Mouse (Mus musculus) olfactory bulb, adult 2 months (tissue): ENCODE data around the gene Cd300a. TPM values are rescaled to one million over a fixed set of nuclear protein-coding genes. Genes with fewer than 3 reads are reported as not detected.

Experiments used
- H3K27ac ChIP-seq: fragments of 200-500 bp; 2 replicates; pipeline ENCODE4 v1.5.1; 2012; ENCODE audit warnings: low read depth, low read length; ENCODE audit not compliant: insufficient read depth
- H3K4me1 ChIP-seq: fragments of 200-500 bp; 2 replicates; pipeline ENCODE4 v1.6.1; 2012; ENCODE audit warnings: low read length; ENCODE audit not compliant: control insufficient read depth, insufficient read depth
- H3K4me3 ChIP-seq: fragments of 200-500 bp; 2 replicates; pipeline ENCODE4 v1.5.1; 2012; ENCODE audit warnings: mild to moderate bottlenecking, low read depth, low read length, moderate library complexity; ENCODE audit not compliant: insufficient read depth
- CTCF ChIP-seq: fragments of 200-500 bp; IDR thresholded peaks from 2 replicates; pipeline ENCODE4 v1.5.1; 2012; ENCODE audit warnings: low read depth, mild to moderate bottlenecking, low read length, moderate library complexity; ENCODE audit not compliant: insufficient read depth
- POLR2A ChIP-seq: fragments of 200-500 bp; IDR thresholded peaks from 2 replicates; pipeline ENCODE4 v1.6.1; 2012; ENCODE audit warnings: mild to moderate bottlenecking, low read depth, low read length, moderate library complexity; ENCODE audit not compliant: insufficient read depth
- WGBS: fragments of 180-500 bp; shearing (Covaris S2); methylation state at CpG from one replicate; pipeline ENCODE4 v1.1.7; 2018; 5-methylcytosine and 5-hydroxymethylcytosine counted together
- polyA plus RNA-seq: library from polyadenylated mRNA; stranded (reverse); fragments of >200 nt; gene quantifications from 2 replicates; pipeline ENCODE4 v1.2.4, GENCODE M21; 2012; ENCODE audit warnings: low replicate concordance; ENCODE audit not compliant: missing spikeins, insufficient read depth, insufficient read length

Gene Cd300a
- polyA plus RNA-seq, 1 experiment = not detected

DNA sequence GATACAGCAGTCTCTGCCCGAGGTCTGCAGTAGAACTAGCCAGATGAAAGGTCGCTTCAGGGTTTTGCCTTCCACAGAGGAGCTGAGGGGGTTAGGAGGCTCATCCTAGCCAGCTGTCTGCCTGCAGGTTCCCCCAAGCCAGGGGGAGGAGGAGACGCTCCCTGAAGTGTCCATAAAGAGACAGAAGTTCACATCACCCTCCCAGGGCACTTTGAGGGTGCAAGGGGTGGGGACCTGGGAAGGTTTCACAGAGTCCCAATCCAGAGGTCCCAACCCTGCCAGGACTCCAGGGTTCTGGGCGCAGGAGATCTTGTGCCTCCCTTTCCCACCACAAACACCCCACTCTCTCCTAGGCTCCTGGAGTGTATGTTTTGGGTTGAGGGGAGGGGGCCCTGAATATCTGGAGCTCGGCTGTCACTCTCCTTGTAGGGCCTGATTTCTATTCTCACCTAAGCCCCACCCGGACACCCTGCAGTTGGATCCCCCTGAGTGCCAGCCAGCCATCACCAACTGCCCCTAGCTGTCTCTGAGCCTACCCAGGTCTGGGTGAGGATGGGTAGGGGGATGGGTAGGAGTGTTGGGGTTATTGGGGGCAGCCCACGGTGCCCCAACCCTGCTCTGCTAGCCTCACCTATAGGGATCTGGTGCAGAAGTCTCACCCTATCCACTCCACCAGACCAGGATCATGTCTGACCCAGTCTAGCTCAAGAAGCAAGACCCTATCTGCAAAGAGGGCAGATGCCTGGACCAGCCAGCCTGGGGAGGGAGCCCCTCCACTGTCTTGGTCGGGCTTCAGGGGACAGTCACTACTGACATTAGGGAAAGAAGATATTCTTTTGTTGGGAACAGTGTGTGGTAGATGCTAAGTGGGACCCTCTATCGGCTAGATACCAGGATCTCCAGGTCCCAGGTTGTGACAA lies 15.4 kb upstream of the Cd300a start:
- no peak overlapping the region for H3K4me3 ChIP-seq
- H3K4me1 ChIP-seq = peaks cover 12% of the 10 kb centered on the region
- WGBS = 84% methylated on average over 9 of the region's 9 CpGs
- no peak for TF ChIP-seq POLR2A
- no peak for TF ChIP-seq CTCF
- H3K27ac ChIP-seq = no peak overlapping the region

DNA sequence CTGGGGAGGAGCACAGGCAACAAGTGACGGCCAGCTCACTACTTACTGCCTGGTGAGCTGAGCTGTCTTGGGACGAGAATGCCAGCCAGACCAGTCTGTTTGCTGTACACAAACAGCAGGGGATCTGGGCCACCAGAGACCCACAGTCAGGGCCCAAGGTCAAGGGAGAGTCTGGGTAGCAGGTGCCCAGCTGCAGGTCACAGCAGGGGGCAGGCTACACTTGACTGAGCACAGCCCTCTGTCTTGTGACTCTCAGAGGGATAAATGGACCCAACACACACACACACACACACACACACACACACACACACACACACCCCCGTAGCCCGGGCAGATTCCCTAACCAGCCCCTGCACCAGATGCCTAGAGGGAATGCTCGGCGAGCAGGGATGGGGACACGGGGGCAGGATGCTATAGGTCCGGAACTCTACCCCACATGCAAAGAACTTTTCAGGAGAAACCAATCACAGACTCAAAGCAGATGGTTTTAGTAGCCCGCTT lies 14.5 kb upstream of the Cd300a start:
- 41% methylated on average over 9 of the region's 9 CpGs for WGBS

GRCm38 (mm10) chr11:114876176-114876575 lies 13.7 kb upstream of the Cd300a start:
- peaks cover 12% of the 10 kb centered on the region for H3K4me1 ChIP-seq

More for the DNA sequence above, 14.5 kb upstream of the Cd300a start:
- TF ChIP-seq CTCF = no peak
- TF ChIP-seq POLR2A = no peak
- H3K4me1 ChIP-seq = peaks cover 12% of the 10 kb centered on the region
- H3K27ac ChIP-seq = no peak overlapping the region
- H3K4me3 ChIP-seq = no peak overlapping the region

GRCm38 (mm10) chr11:114876621-114877020 lies 13.2 kb upstream of the Cd300a start:
- H3K4me3 ChIP-seq = no peak overlapping the region
- TF ChIP-seq CTCF (no peak), POLR2A (no peak)
- H3K4me1 ChIP-seq = peaks cover 12% of the 10 kb centered on the region
- no peak overlapping the region for H3K27ac ChIP-seq
- WGBS = 64% methylated on average over 2 of the region's 2 CpGs

More at GRCm38 (mm10) chr11:114876176-114876575, 13.7 kb upstream of the Cd300a start:
- TF ChIP-seq POLR2A (no peak), CTCF (no peak)
- WGBS = 58% methylated on average over 7 of the region's 7 CpGs
- Histone ChIP-seq H3K4me3 (no peak overlapping the region), H3K27ac (no peak overlapping the region)

GRCm38 (mm10) chr11:114877145-114877544 lies 12.7 kb upstream of the Cd300a start:
- TF ChIP-seq POLR2A (no peak), CTCF (0 out of 2 replicates have a peak, but pooled peaks have one; percentile 23)
- 30% methylated on average over 3 of the region's 3 CpGs for WGBS
- Histone ChIP-seq H3K27ac (no peak overlapping the region), H3K4me1 (peaks cover 12% of the 10 kb centered on the region), H3K4me3 (no peak overlapping the region)

- Histone ChIP-seq H3K27ac (no peak overlapping the region), H3K4me1 (peaks cover 8% of the 10 kb centered on the region), H3K4me3 (no peak overlapping the region)
- TF ChIP-seq CTCF (no peak), POLR2A (no peak)
- WGBS = 72% methylated on average over 2 of the region's 2 CpGs
Measured at GRCm38 (mm10) chr11:114879666-114880065, 10.2 kb upstream of the Cd300a start.

DNA sequence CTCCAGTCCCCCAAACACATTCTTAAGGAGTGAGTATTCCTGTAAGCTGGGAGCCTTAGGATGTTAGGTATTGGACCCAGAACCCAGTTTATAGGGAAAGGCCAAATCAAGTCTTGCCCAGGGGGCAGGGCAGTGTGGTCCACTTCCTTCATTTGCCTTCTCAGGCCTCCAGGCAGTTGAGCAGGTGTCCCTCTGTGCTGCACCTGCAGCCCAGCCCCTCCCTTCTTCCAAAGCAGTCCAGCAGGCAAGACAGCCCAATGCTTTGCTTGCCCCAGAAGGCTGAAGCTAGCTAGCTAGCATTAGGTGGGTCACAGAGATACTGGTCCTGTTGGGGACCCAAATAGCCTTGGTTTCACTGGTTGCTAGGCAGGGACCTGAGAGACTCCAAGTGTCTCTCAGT lies 9.7 kb upstream of the Cd300a start:
- Histone ChIP-seq H3K27ac (no peak overlapping the region), H3K4me1 (peaks cover 6% of the 10 kb centered on the region), H3K4me3 (no peak overlapping the region)
- TF ChIP-seq CTCF = no peak
- no peak for TF ChIP-seq POLR2A

- 0% methylated on average over 1 of the region's 1 CpGs for WGBS
- Histone ChIP-seq H3K4me3 (no peak overlapping the region), H3K27ac (no peak overlapping the region), H3K4me1 (0 out of 2 replicates have a peak, but pooled peaks cover 2% of the 10 kb centered on the region)
- no peak for TF ChIP-seq POLR2A
- TF ChIP-seq CTCF = 0 out of 2 replicates have a peak, but pooled peaks have one; percentile 11
Measured at GRCm38 (mm10) chr11:114880589-114880988, 9.3 kb upstream of the Cd300a start.

DNA sequence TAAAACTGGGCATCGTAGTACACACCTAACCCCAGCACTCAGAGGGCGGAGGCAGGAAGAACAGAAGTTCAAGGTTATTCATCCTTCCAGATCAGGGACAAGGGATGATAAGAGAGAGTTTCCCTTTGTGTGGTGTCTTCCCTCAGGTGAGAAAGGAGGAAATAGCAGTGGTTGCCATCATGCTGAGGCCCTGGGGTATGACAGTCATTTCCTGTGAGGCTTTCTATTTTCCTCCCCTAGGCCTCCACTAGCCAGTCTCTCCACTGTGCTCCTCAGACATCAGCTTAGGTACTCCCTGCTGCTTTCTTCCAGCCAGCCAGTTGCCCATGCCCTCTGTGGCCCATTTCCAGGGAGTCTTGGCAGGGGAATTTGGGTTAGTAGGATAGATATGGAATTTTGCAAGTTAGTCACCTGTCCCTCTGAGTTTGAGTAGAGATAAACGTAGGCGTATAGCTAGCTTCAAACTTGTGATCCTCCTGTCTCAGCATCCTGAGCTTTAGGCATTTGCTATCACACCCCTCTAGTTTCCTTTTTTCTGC lies 6.5 kb upstream of the Cd300a start:
- WGBS = 95% methylated on average over 4 of the region's 4 CpGs
- Histone ChIP-seq H3K4me1 (no peaks in the 10 kb centered on the region), H3K27ac (no peak overlapping the region), H3K4me3 (no peak overlapping the region)
- no peak for TF ChIP-seq POLR2A
- TF ChIP-seq CTCF = no peak
